Mouse (Mus musculus) MN1 (cell line): Measurements from ENCODE around the gene Cct7.

Experiments used
- DNase-seq: peaks from one replicate; pipeline ENCODE4 v3.0.0-alpha.2; 2016; ENCODE audit warnings: low spot score

Cct7 gene

DNA sequence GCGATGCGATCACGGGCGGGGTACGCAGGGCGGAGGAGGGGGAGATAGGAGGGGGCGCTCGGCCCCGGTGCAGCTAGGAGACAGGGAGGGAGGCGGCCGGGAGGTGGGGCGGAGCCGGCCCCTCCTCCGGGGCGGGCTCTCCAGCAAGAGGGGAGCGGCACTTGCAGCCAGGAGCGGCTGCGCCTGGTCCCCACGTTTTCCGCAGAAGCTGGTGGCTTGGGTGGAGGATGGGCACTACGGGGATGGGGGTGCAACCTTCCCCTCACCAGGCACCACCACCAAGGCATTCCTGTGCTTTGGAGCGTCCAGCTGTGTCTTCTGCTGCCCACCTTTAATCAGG is 51.6 kb downstream of the Cct7 start, which contains the start of gene Fbxo41:
Gene Fbxo41, minus strand, starts transcription at position 84 of the 340 bp plus-strand sequence.
- peak; percentile 60 for DNase-seq

DNA sequence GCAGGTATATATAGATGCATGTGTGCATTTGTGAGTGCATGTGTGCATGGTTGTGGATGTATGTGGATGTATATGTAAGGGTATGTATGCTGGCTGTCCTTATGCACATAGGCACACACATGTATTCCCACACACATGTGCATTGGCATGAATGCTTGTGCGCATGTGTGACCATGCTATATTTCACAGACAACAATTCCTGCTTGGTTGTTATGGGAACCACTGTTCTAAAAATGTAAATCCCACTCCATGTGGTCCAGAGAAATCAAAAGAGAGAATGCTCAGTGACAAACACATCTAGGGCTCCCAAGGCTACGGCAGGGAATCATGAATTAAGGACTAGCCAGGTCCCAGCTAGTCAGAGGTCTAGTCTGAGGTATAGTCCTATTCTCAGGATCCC is 53.6 kb downstream of the Cct7 start:
- no peak for DNase-seq

DNA sequence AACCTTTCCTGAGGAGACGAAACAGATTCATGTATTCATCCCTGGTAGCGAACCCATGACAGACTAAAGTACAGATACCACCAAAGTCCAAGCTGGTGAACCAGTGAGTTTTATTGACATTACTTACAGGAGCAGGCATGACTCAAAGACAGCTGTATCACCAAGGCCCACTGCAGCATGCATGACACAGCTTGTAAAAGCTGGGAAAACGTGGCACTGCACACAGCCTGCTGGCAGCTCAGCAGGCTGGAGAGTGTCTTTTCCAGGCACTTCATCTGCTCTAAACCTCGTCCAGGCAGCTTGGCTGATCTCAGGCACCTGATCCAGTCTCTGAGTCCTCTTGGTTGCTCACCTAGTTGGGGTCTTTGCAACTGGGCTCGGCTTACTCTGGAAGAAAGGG is 57.3 kb downstream of the Cct7 start:
- DNase-seq, result peak; percentile 25

DNA sequence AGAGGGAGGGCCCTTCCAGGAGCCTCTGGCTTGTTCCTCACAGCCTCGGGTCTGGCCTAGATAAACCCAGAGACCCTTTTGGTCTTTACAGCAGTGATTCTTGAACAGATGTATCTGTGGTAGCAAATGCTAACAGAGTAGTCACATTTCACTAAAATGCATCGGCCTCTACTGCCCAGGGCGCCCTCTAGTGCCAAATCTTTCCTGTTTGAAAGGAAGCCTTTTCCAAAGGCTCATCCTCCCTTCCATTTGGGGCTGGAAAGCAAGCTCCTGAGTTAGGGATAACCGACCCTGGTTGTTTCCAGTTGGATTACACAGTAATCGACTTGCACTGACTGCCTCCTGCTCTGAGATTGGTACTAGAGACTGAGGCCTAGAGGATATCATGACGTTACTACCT is 59.2 kb downstream of the Cct7 start:
- peak; percentile 68 for DNase-seq

DNA sequence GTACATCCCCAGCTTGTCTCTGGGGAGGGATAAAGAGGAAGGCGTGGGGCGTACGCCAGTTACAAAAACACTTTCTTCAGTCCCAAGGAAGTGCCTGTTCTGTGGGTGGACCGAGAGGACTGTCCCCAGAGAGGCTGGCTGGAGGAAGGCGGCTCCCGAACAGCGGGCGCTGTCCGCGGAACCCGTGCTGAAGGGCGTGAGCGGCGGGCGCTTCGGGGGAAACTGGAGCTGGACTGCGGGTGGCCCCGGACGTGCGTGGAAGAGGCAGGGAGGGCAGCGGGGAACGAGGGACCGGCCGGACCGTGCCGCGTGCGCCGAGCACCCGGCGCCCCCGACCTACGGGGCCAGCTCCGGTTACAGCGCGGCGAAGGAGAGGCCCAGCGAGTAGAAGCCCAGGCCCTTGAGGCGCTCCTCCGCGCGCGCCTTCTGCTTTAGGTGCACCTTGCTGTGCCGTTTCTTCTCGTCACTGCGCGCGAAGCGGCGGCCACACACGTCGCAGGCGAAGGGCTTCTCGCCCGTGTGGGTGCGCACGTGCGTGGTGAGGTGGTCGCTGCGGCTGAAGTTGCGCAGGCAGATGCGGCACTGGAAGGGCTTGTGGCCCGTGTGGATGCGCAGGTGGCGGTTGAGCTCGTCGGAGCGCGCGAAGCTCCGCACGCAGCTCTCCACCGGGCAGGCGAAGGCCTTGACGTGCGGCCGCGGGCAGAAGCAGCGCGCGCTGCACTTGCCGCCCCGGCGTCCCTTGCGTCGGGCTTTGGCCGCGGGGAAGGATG is 60.2 kb downstream of the Cct7 start:
- DNase-seq, result no peak

DNA sequence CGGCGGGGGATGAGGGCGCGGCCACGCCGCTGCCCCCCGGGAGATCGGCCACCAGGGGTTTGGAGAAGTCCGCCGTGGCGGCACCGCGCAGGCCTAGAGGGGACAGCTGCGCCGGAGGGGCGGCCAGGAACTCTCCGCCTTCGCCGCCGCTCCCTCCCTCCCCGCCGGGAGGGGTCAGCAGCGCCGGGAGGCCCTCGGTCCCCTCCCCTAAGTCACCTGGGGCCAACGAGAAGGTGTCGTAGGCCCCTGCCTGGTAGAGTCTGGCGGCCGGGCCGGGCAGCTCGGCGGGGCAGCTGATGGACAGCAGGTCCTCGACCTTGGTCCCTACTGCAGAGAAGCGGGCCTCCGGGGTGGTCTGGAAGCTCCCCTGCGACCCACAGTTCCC is 60.7 kb downstream of the Cct7 start:
- DNase-seq, result no peak

DNA sequence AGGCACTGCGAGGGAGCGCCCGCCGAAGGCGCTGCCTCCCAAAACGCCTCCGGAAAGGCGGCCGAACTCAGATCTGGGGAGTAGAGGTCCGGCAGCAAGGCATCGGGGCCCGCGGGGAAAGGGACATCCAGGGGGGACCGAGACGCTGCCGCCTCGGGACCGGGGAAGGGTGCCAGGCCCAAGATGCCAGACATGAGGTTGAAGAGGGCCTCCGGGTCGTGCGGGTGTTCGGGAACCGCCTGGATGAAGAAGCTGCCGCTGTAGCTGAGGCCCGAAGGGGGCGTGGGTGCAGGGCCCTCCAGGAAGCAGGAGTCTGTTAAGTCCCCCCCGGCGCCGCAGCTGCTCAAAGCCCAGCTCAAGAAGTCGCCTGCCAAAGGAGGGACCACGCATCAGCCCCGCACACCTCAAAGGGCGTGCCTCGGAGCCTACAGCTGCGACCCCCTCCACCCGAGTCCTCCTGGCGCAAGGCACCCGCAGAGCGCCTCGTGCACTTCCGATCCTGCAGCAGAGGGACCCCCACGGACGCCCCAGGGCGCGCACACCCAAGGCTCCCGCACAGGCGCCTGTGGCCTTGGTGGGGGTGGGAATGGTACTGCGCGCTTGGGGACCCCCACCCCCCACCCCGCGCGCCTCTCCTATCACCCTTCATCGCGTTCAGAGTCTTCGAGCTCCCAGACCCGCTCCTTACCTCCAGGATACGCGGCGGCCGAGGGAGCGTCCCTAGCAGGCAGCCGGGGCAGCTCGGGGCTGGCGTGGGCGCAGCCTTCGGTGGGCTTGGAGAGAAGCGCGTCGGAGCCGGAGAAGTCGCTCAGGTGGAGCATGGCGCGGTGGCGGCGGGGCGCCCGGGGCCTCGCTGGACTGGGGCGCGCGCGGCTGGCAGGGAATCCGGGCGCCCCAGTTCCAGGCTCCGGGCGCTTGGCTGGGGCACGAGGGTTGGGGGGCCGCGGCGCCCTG is 61.5 kb downstream of the Cct7 start:
- no peak for DNase-seq

DNA sequence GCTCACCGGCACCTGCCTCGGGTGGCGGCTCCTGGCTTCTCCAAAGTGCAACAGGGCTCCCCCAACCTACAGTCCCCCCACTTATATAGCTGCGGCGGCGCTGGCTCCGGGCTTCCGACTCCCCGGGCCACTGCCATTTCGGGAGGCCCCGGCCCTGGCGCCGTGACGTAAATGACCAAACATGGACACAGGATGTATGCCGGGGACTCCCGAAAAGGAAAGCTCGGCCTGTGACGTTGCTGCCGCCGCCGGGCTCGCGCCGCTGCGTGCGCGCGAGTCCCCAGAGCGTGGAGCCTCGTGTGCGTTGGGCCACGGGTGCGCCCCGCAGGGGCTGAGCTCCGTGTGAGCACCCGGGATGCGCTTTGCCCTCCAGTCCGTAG is 62.2 kb downstream of the Cct7 start, which contains the start of gene Egr4:
Gene Egr4, minus strand, starts transcription at position 59 of the 380 bp plus-strand sequence.
- DNase-seq, result peak; percentile 47

DNA sequence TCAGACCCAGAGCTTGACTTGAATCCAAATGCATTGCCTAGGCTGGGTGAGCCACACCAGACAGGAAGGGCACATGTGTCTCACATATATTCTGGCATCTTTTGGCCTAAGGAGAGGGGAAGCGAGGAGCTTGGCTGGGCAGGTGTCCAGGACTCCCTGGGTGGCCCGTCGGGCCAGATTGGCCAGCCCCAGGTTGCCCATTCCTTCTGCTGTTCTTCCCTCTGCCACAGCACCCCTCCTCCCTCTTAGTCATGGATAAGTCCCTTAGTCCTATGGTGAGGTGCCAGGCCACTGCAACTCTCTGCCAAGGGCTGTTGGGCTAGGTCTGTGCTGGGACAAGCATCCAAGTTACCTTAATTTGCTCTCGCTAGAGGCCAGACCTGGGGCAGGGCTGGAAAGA is 64.6 kb downstream of the Cct7 start:
- no peak for DNase-seq
